Mouse (Mus musculus) brain, embryonic 18.5 days (tissue): ENCODE results near the gene Emsy.

Experiments used
- DNase-seq: peaks from one replicate; pipeline ENCODE4 v3.0.0-alpha.2; 2012; ENCODE audit warnings: low read depth, low spot score

Emsy gene

DNA sequence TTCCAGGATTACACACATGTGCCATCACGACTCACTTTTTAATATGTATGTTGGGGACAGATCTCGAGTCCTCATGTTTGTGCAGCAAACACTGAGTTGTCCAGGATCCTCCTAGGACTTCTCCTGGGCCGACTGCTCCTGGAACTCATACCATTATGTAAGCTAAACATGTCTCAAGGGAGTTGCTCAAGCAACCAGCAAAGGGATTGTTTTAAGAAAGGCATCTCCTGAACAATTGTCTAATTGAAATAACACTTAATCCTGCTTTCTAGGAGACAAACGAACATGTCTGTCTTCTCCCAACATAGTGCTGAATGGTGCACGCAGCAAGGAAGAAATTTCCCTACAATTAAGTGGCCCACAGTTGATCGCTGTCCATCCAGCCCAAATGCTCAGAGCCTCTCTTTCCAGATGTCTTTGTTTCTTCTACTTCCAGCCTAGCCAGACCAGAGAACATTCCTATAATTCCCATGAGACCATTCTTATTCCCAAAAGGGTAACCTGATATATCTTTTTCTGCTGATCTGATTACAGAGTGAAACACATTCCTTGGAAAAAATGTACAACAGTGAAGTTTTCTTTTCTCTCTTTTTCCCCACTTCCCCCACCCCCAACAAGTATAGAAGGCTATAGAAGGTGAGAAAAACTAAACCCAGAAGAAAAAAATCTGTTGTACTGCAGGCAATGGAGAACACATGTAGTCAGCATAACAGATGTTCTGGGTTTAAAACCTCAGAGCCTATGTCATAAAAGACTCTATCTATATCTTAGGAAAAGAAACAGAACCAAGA is 11.6 kb upstream of the Emsy start:
- DNase-seq, result no peak

DNA sequence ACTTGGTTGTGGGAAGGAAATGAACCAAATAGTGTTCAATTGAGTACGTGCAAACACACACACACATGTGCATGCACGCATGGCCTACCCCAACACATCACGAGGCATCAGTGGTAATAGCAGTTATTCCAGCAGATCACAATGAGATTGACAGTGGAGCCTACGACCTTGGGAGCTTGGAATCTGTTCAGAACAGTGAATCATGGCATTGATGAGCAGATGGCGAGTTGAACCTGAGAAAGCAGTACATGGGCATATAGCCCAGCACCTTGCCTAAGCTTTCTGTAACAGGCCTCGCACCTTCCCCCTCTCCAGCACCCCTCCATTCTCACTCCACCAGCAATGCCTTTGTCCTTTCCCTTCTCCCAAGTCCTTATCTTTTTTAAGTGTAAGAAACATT is 9.1 kb upstream of the Emsy start:
- DNase-seq, result no peak

DNA sequence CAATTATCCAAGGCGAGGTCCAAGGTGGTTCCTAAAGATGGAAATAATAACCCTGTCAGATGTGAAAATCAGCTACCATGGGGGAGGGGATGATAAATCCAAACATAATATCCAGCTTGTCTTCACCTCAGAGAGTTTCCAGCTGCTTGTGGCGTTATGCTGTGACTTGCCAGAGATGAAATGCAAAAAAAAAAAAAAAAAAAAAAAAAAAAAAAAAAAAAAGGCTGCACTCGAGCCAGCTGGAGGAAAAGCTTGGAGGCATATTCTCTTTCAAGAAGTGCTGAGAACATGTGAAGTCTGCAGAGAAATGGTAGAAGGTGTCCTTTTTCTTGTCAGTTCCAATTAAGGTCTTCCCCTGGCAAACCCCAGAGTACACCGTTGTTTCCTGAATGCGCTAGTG is 8.6 kb upstream of the Emsy start:
- no peak for DNase-seq

DNA sequence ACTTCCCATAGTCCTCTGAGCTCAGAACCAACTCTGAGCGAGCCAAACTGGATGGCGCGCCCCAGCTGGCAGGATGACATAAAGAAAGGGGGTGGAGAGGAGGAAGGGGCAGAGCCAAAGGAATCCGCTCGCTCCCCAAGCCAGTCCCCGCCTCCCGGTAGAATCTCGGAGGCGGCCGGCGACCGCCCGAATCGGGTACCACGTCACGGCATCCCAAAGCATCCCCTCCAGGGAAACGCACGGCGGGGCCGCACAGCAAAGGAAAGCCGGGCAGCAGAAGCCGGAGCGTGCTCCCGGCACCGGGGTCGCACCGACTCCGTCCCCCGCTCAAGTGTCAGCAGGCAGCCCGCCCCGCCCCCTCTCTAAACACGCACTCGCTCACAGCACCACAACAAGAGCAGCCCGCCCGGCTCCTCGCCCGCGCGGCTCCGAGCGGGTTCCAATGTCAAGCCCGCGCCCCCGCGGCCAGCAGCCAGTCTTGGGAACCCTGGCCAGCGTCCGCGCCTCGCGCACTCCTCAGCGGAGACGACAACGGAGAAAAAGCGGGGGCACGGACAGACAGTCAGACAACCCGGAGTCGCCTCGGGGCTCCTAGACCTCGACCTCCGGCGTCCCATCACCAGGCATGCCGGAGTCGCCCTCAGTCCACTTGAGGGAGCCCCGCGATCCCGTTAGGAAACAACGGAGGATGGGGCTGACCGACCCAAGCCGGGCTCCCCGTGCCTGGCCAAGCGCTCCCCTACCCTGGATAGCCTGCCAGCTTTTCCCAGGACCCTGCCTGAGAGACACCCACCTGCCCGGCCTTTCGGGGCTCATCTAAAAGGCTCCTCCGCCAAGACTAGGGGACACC is 677 bp downstream of the Emsy start:
- DNase-seq, result peak; percentile 51

DNA sequence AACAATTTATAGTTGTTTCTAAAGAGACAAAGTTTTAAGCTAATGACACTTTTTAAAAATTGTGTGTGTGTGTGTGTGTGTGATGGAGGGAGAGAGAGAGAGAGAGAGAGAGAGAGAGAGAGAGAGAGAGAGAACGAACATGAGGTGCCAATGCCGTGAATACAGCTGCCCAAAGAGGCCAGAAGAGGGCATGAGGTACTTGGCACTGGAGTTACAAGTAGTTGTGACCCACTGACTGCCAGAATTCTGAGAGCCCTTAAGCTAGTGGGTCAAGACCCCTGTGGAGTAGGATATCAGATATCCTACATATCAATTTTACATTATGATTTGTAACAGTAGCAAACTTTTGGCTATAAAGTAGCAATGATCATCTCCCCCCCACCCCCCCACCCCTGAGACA is 4.9 kb downstream of the Emsy start:
- no peak for DNase-seq

DNA sequence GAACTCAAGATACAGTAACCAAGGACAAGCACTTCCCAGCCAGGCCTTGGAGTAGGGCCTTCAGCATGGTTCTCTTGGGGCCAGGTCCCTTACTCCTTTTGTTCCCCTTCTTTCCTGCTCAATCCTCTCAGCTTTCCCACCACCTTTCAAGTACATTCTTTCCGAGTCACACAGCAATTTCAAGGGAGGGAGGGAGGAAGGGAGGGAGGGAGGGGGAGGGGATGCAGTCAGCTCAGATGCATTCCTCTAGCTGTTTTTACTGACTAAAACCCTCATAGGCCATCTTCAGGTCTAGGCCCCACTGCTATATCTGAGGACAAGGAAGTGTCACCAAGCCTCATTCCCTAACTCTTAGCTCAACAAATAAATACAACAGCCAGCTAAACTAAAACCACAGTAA is 12.3 kb downstream of the Emsy start:
- no peak for DNase-seq

DNA sequence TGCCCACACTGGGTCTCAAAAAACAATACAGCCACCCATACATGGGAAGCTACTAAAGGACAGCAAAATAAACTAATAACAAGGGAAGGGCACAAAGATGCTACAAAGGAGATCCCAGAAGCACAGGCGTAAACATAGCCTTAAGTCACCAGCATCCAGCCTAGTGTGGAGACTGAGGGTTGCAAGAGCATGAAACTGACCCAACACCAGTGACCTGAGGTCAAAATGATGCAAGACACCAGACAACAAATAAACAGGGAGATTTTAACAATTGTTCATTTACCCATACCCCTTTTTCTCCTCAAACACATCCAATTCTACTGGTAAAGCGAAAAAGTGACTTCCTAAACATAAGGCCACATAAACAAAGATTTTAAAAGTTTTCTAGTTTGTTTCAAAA is 20.0 kb downstream of the Emsy start:
- DNase-seq, result no peak

DNA sequence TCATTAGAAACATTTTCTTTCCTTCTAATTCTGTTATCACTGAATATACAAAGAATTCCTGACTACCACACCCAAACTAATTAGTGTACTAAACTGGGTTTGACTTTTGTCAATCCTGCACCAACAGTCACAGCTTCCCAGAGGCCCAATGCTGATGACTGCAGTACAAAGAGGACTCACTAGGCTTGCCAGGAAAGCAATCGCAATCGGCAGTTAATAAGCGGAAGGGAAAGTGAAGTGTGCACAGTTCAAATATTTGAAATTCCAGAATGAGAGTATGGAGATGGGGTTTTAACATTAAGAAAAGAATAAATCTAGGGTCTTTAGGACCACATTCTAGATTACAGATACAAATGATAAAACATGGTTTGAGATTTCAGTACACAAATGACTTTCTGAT is 23.6 kb downstream of the Emsy start:
- DNase-seq, result no peak

DNA sequence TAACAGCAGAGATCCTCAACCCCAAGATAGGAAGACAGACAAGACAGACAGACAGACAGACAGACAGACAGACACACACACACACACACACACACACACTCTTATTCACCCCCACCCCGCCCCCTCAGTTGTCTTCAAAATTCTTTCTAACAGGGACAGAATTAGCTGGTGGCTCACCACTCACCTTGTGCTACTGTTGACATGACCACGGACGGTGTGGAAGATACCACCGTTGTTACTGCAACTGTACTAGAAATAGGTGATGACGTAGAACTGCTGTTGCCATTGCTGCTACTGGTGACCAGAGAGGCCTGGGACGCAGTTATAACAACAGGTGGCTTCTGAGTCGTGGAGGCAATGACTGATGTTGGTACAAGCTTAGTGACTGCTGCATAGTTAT is 26.6 kb downstream of the Emsy start:
- DNase-seq, result no peak

DNA sequence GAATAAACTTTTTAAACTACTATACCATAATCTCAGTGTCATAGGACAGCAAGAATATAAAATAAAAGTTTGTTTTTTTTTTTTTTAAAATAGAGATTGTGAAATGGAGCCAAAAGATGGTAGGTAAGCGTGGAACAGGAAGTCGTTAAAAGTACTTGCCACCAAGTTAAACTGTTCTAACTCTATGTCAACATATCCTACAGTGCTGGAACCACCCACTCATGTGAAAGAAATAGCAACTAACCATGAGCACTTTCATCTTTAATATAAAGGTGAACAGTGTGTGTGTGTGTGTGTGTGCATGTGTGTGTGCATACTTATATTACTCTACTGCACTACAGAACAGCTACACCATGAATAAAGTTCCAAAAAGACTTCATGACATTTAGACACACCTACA is 38.8 kb downstream of the Emsy start:
- DNase-seq, result no peak

DNA sequence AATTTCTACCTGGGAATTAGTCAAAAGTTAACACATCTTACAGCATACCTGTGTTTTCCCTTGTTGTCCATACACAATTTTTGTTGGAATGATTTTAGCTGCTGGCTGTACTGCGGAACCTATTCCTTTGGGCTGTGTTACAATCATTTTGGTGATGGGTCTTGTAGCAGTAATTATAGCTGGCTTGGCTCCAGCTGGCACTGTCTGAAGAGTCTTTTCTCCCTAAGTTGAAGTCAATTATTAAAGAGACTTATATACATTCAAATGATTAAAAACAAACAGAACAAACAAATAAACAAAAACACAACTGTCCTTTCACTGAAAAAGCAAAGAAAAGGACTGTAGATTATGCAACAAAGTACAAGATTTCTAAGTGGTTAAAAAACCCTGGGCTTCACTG is 43.6 kb downstream of the Emsy start:
- no peak for DNase-seq

DNA sequence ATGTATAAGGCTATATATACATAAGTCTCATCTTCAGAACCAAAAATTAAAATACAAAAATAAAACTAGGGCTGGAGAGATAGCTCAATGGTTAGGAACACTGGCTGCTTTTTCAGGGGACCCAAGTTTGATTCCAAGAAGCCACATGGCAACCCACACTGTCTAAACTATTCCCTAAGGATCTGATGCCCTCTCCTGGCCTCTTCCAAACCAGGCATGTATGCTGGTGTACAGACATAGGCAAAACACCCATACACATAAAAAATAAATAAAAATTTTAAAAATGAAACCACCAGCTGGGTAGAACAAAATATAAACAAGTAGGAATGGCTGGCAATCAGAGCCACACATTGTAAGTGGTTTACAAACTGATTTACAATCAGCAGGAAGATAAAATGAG is 48.1 kb downstream of the Emsy start:
- no peak for DNase-seq

DNA sequence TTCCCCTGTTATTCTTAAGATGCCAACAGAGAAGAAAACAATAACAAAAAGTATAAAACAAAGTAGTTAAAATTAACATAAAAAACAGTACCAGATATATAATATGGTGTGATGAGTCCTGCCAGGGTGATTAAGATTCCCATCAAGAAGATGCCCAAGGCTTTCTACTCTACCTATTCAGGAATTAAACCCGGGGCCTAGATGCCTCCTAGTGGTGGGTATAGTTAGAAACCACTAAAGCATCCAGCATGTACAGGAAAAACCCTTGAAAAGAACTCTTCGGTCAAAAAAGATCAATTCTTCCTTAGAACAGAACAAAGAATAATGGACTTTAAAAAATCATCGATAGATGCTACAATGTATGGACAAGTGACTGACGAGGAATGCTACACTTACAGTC is 49.4 kb downstream of the Emsy start:
- no peak for DNase-seq

DNA sequence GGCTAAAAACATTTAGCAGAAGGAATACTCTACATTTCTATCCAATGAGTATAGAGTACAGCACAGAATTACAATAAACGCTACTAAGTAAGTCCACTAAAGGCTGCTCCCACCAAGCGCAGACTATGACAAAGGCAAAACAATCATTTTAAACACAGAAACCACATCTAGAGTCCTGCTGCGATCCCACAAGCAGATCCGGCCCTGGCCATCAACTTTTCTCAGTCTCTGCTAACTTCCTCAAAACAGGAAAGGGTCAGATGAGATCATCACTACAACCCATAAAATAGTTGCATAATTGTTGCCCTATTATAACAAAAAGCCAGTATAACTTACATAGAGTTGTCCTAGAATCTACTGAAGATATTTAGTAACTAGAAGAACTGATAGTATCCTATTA is 54.9 kb downstream of the Emsy start:
- DNase-seq, result no peak

DNA sequence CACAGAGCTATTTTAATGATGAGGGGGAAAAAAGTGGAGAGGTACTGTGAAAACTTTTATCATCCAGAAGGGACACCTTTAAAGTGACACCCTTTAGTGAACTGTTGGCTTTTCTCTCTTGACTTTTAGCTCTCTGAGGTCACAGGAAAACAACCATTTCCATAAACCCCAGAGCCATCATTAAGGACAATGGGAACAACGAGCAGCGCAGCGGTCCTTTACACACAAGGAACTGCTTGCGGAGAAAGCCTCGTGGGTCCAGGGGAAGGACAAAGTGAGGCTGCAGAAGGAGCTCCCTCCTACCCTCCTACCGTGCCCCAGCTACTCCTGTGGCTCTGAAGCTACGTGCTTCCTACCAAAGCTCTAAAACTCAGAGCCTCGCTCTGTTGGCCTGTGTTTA is 59.2 kb downstream of the Emsy start:
- DNase-seq, result no peak

DNA sequence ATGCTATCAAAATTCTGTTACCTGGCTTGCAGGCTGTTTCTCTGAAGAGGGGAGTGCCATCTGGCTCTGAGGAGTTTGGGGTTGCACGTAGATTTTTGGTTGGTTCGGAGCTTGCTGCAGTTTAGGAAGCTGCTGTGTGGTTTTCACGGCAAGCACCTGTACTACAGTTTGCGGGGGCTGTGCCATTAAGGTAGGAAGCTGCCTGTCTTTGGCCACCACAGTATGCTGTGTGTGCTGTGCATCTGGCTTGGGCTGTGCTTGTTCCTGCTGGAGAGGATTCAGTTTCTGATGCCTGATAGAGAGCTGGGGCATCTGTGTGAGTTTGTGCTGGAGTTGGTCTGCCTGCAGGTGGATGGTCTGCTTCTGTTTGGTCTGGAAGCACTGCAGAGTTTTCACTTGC is 61.9 kb downstream of the Emsy start:
- DNase-seq, result no peak

DNA sequence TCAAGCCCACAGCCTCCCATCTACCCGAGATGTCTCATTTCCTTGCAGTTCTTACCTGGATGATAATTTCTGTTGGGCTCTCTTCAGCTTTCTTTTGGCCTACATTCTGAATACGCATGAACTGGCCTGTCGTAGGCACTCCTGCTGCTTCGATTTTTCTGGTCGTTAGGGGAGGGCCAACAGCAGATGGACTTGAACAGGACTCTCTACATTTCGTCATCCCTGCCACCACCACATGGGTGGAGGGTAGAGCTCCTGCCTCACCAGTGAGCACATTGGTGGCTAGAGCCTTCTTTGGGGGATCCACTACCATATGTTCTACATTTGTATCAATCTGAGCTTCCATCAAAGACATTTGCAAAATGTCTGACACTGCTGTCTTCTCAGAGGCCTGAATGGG is 63.3 kb downstream of the Emsy start:
- no peak for DNase-seq

DNA sequence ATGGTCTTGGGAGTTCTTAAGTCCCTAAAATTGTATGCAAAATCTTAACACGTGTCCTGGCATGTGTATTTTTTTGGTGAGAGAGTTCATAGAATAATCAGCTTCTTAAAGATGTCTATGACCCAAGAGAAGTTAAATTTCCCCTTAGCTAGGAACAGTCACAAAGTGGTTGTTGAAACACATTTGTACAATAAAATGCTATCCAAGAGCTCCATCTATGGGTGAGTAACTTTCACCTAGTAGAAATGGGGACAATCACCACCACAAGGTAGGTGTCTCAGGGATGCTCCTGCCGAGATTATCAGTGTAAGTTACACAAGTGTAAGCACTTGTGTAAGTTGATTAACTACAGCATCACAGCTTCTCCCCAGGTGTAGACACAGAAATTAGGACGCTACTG is 67.6 kb downstream of the Emsy start:
- no peak for DNase-seq

DNA sequence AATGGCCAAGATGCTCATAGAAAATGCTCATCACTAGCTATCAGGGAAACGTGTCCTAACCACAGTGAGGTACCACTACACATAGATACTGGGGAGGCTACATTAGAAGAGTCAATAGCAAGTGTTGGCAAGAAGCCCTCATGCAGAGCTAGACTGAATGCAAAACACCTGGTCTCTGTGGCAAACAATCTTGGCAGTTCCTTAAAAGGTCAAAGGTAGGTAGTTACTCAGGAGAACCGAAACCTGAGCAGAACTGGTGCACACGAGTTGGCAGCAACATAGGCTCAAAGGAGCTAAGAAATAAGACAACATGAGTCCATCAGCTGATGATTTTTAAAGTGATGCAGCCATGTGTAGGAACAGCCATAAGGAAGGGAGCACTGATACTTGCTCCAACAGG is 70.3 kb downstream of the Emsy start:
- DNase-seq, result no peak

DNA sequence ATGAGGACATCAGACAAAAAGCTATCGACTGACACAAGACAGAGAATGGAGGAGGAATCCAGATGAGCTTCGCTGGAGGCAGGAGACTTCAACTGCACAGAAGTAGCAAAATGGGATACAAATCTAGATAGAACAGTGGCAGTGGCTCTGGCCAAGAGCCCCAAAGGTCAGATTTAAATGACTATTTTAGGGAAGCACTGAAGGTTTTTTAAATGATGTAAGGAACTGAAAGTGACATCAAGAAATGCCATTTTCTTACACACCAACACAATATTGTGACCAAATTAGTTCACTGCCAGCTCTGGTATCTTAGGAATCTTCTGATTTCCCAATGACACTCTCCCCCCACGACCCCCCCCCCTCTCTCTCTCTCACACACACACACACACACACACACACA is 72.0 kb downstream of the Emsy start:
- no peak for DNase-seq

DNA sequence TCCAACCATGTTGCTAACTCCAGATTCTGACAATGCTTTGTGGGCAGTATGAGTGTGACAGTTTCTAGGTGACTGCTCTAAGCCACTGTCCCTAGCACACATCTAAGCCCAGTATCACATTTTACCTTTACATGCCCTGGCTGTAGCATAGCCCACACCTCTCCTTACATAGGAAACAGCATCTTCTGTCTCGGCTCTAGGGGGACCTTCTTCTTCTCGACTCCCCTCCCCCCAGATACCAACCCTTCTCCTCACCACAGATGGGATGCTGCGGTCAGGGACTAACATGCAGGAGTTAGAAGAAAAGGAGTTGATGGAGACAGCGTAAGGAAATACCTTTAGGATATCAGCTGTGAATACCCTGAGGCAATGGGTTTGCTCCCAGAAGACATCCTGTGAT is 75.3 kb downstream of the Emsy start:
- DNase-seq, result no peak

DNA sequence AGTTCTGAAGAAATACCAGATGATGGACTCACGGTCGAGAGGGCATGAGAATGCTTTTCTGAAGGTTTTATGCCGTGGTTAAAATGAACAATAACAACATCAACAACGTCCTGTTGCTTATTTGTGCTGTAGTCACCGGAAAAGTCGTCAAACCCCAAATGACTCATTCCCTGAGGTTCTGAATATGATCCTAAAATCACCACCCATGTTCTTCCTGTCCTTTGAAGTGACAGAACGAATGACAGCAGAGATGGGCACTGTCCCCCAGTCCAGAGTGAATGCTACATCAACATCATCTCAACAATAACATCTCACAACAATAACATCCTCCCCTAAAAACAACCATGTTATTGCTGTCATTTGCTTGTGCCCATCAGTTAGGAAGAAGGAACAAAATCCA is 76.1 kb downstream of the Emsy start:
- DNase-seq, result no peak

DNA sequence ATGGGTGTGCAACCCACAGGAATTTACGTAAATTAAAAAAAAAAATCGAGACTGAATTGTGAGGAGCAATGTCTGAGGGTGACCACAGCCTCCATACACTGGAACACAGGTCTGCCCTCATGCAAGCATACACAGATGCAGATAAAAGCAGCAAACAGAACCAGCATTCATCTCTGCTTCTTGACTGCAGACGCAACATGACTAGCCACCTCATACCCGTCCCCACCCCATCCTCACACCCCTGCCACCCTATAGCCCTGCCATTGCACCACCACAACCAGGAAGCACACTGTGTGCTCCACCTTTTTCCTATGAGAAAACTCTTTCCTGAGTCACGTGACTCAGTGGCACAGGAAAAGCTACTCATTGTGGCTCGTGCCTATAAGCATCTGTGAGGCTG is 76.9 kb downstream of the Emsy start:
- DNase-seq, result no peak
